Mouse (Mus musculus) heart, embryonic 10.5 days (tissue): ENCODE results near the gene Smg1. TPM values are rescaled to one million over a fixed set of nuclear protein-coding genes. Genes with fewer than 3 reads are reported as not detected.

Source experiments
- DNase-seq: peaks from one replicate; pipeline ENCODE4 v3.0.0-alpha.2; 2017; ENCODE audit warnings: low spot score
- H3K27ac ChIP-seq: fragments of 300-500 bp; sonication (generic); 2 replicates; pipeline ENCODE4 v1.5.1; 2016; ENCODE audit warnings: mild to moderate bottlenecking
- H3K27me3 ChIP-seq: fragments of 300-500 bp; sonication (generic); 2 replicates; pipeline ENCODE4 v1.6.1; 2016; ENCODE audit warnings: mild to moderate bottlenecking; ENCODE audit not compliant: poor library complexity, insufficient read depth, severe bottlenecking
- H3K36me3 ChIP-seq: fragments of 300-500 bp; sonication (generic); 2 replicates; pipeline ENCODE4 v1.6.1; 2016; ENCODE audit warnings: mild to moderate bottlenecking, moderate library complexity
- H3K4me1 ChIP-seq: fragments of 300-500 bp; sonication (generic); 2 replicates; pipeline ENCODE4 v1.6.1; 2016; ENCODE audit warnings: mild to moderate bottlenecking
- H3K4me3 ChIP-seq: fragments of 300-500 bp; sonication (generic); 2 replicates; pipeline ENCODE4 v1.5.1; 2016; ENCODE audit warnings: mild to moderate bottlenecking, moderate library complexity
- H3K9me3 ChIP-seq: fragments of 300-500 bp; sonication (generic); 2 replicates; pipeline ENCODE4 v1.6.1; 2016; ENCODE audit warnings: mild to moderate bottlenecking, moderate library complexity
- WGBS: fragments of 180-500 bp; shearing (Covaris S2); methylation state at CpG from one replicate; pipeline ENCODE4 v1.1.7; 2016; 5-methylcytosine and 5-hydroxymethylcytosine counted together
- polyA plus RNA-seq: library from polyadenylated mRNA; unstranded; fragments of >200 nt; fragmentation: Nextera tagmentation; extraction: Ambion mirVana; gene quantifications from 2 replicates; pipeline ENCODE4 v1.2.1, GENCODE M21; 2016

Gene Smg1
- 12.4 and 13.6 TPM in 2 replicates for polyA plus RNA-seq

GRCm38 (mm10) chr7:118243453-118244385, at the start of gene Smg1:
Smg1 (minus strand) TSS chr7:118243670.
- WGBS, result 1% methylated on average over 70 of the region's 79 CpGs
- H3K27ac ChIP-seq, result peak within 1 kb of the TSS; percentile 96
- H3K36me3 ChIP-seq, result no peaks in the 10 kb centered on the region
- DNase-seq, result peak; percentile 99
- H3K27me3 ChIP-seq, result no peaks in the 10 kb centered on the region
- H3K9me3 ChIP-seq, result no peaks in the 10 kb centered on the region
- H3K4me3 ChIP-seq, result peak within 1 kb of the TSS; percentile 92
- peaks cover 11% of the 10 kb centered on the region; the same call in 1 of the 2 replicates for H3K4me1 ChIP-seq

- no peaks in the 10 kb centered on the region for H3K36me3 ChIP-seq
- DNase-seq, result no peak
- no peak overlapping the region for H3K27ac ChIP-seq
- 79% methylated on average over 2 of the region's 2 CpGs for WGBS
- no peaks in the 10 kb centered on the region for H3K27me3 ChIP-seq
- no peaks in the 10 kb centered on the region; the same call in 1 of the 2 replicates for H3K4me1 ChIP-seq
- no peaks in the 10 kb centered on the region for H3K9me3 ChIP-seq
- no peak overlapping the region for H3K4me3 ChIP-seq
Observed at GRCm38 (mm10) chr7:118283186-118283585, 39.7 kb upstream of the Smg1 start.

- Histone ChIP-seq H3K4me1 (no peaks in the 10 kb centered on the region; the same call in 1 of the 2 replicates), H3K27me3 (no peaks in the 10 kb centered on the region), H3K27ac (no peak overlapping the region), H3K9me3 (no peaks in the 10 kb centered on the region), H3K36me3 (no peaks in the 10 kb centered on the region), H3K4me3 (no peak overlapping the region)
- no peak for DNase-seq
- WGBS, result 73% methylated on average over 9 of the region's 9 CpGs
Observed at GRCm38 (mm10) chr7:118282543-118282942, 39.1 kb upstream of the Smg1 start.

- H3K27me3 ChIP-seq, result no peaks in the 10 kb centered on the region
- WGBS, result 67% methylated on average over 3 of the region's 3 CpGs
- no peak for DNase-seq
- H3K36me3 ChIP-seq, result no peaks in the 10 kb centered on the region
- H3K4me1 ChIP-seq, result peaks cover 4% of the 10 kb centered on the region; the same call in 1 of the 2 replicates
- no peaks in the 10 kb centered on the region for H3K9me3 ChIP-seq
- no peak overlapping the region for H3K27ac ChIP-seq
- no peak overlapping the region for H3K4me3 ChIP-seq
Observed at GRCm38 (mm10) chr7:118279521-118279920, 36.1 kb upstream of the Smg1 start.

- 82% methylated on average over 11 of the region's 11 CpGs for WGBS
- peaks cover 4% of the 10 kb centered on the region; the same call in 1 of the 2 replicates for H3K4me1 ChIP-seq
- H3K27me3 ChIP-seq, result no peaks in the 10 kb centered on the region
- H3K9me3 ChIP-seq, result no peaks in the 10 kb centered on the region
- no peaks in the 10 kb centered on the region for H3K36me3 ChIP-seq
- DNase-seq, result no peak
- H3K27ac ChIP-seq, result no peak overlapping the region
- H3K4me3 ChIP-seq, result no peak overlapping the region
Observed at GRCm38 (mm10) chr7:118277335-118277910, 34.0 kb upstream of the Smg1 start.

GRCm38 (mm10) chr7:118276684-118277334, 33.3 kb upstream of the Smg1 start:
- H3K4me3 ChIP-seq, result no peak overlapping the region
- no peaks in the 10 kb centered on the region for H3K27me3 ChIP-seq
- H3K36me3 ChIP-seq, result no peaks in the 10 kb centered on the region
- WGBS, result 75% methylated on average over 15 of the region's 15 CpGs
- no peak for DNase-seq
- H3K27ac ChIP-seq, result no peak overlapping the region
- H3K4me1 ChIP-seq, result 0 out of 2 replicates have a peak, but pooled peaks cover 4% of the 10 kb centered on the region
- H3K9me3 ChIP-seq, result no peaks in the 10 kb centered on the region

- H3K4me1 ChIP-seq, result 0 out of 2 replicates have a peak, but pooled peaks cover 4% of the 10 kb centered on the region
- H3K9me3 ChIP-seq, result no peaks in the 10 kb centered on the region
- no peaks in the 10 kb centered on the region for H3K27me3 ChIP-seq
- DNase-seq, result no peak
- H3K4me3 ChIP-seq, result no peak overlapping the region
- H3K27ac ChIP-seq, result no peak overlapping the region
- no peaks in the 10 kb centered on the region for H3K36me3 ChIP-seq
- WGBS, result 72% methylated on average over 6 of the region's 6 CpGs
Observed at GRCm38 (mm10) chr7:118275265-118275664, 31.8 kb upstream of the Smg1 start.

- Histone ChIP-seq H3K4me3 (no peak overlapping the region), H3K27me3 (no peaks in the 10 kb centered on the region), H3K36me3 (no peaks in the 10 kb centered on the region), H3K9me3 (no peaks in the 10 kb centered on the region), H3K27ac (no peak overlapping the region), H3K4me1 (0 out of 2 replicates have a peak, but pooled peaks cover 4% of the 10 kb centered on the region)
- 87% methylated on average over 5 of the region's 5 CpGs for WGBS
- no peak for DNase-seq
Observed at GRCm38 (mm10) chr7:118274851-118275250, 31.4 kb upstream of the Smg1 start.

- no peaks in the 10 kb centered on the region for H3K27me3 ChIP-seq
- 0 out of 2 replicates have a peak, but pooled peaks cover 4% of the 10 kb centered on the region for H3K4me1 ChIP-seq
- H3K36me3 ChIP-seq, result no peaks in the 10 kb centered on the region
- no peaks in the 10 kb centered on the region for H3K9me3 ChIP-seq
- H3K27ac ChIP-seq, result no peak overlapping the region
- H3K4me3 ChIP-seq, result no peak overlapping the region
- DNase-seq, result no peak
- WGBS, result 84% methylated on average over 7 of the region's 7 CpGs
Observed at GRCm38 (mm10) chr7:118274169-118274568, 30.7 kb upstream of the Smg1 start.

GRCm38 (mm10) chr7:118266099-118266498, 22.6 kb upstream of the Smg1 start:
- WGBS, result 79% methylated on average over 6 of the region's 6 CpGs
- DNase-seq, result no peak
- Histone ChIP-seq H3K27me3 (no peaks in the 10 kb centered on the region), H3K4me1 (0 out of 2 replicates have a peak, but pooled peaks cover 4% of the 10 kb centered on the region), H3K36me3 (no peaks in the 10 kb centered on the region), H3K27ac (no peak overlapping the region), H3K4me3 (no peak overlapping the region), H3K9me3 (no peaks in the 10 kb centered on the region)

- no peak overlapping the region for H3K27ac ChIP-seq
- no peaks in the 10 kb centered on the region for H3K9me3 ChIP-seq
- no peaks in the 10 kb centered on the region for H3K27me3 ChIP-seq
- no peaks in the 10 kb centered on the region for H3K36me3 ChIP-seq
- WGBS, result 74% methylated on average over 1 of the region's 1 CpGs
- no peak overlapping the region for H3K4me3 ChIP-seq
- no peak for DNase-seq
- 0 out of 2 replicates have a peak, but pooled peaks cover 4% of the 10 kb centered on the region for H3K4me1 ChIP-seq
Observed at GRCm38 (mm10) chr7:118263606-118264005, 20.1 kb upstream of the Smg1 start.

- H3K4me1 ChIP-seq, result 0 out of 2 replicates have a peak, but pooled peaks cover 4% of the 10 kb centered on the region
- WGBS, result 53% methylated on average over 5 of the region's 5 CpGs
Observed at GRCm38 (mm10) chr7:118262409-118262808, 18.9 kb upstream of the Smg1 start.

More at GRCm38 (mm10) chr7:118262409-118262808, 18.9 kb upstream of the Smg1 start:
- no peak for DNase-seq
- no peaks in the 10 kb centered on the region for H3K36me3 ChIP-seq
- no peaks in the 10 kb centered on the region for H3K27me3 ChIP-seq
- no peak overlapping the region for H3K27ac ChIP-seq
- H3K4me3 ChIP-seq, result no peak overlapping the region
- H3K9me3 ChIP-seq, result no peaks in the 10 kb centered on the region
